Mouse (Mus musculus) heart, postnatal 4 days (tissue): ENCODE results near the gene Asf1a. TPM values are rescaled to one million over a fixed set of nuclear protein-coding genes. Genes with fewer than 3 reads are reported as not detected.
"Not testable (repeated sequence)": the region's sequence is repeated elsewhere in the genome, so short reads cannot be mapped to it uniquely, and the experiment has no call there.

ENCODE experiments used
- DNase-seq: peaks from one replicate; pipeline ENCODE4 v3.0.0; 2021
- total RNA-seq, 2 experiments: library from RNA; stranded (reverse); gene quantifications; 2 replicates each; pipeline ENCODE4 v1.2.3; 2021

Gene Asf1a
- 10 to 100 TPM; 41.0 to 41.5 TPM for total RNA-seq

GRCm38 (mm10) chr10:53596677-53597120 lies at the start of gene Asf1a:
TSS of gene Asf1a (plus strand) at chr10:53596757.
- peak; percentile 98 for DNase-seq

GRCm38 (mm10) chr10:53562001-53562400 lies 34.6 kb upstream of the Asf1a start:
- no peak for DNase-seq

GRCm38 (mm10) chr10:53565538-53565937 lies 31.0 kb upstream of the Asf1a start:
- no peak for DNase-seq

- DNase-seq, result peak; percentile 12
Observed at GRCm38 (mm10) chr10:53568531-53568930, 28.0 kb upstream of the Asf1a start.

GRCm38 (mm10) chr10:53580137-53580536 lies 16.4 kb upstream of the Asf1a start:
- DNase-seq, result peak; percentile 20

- DNase-seq, result peak; percentile 85
Observed at GRCm38 (mm10) chr10:53580621-53581081, 15.9 kb upstream of the Asf1a start.

GRCm38 (mm10) chr10:53581087-53581486 lies 15.5 kb upstream of the Asf1a start:
- no peak for DNase-seq

GRCm38 (mm10) chr10:53585777-53586176 lies 10.8 kb upstream of the Asf1a start:
- no peak for DNase-seq

GRCm38 (mm10) chr10:53595744-53596676 lies 547 bp upstream of the Asf1a start:
- no peak for DNase-seq

- peak; percentile 60 for DNase-seq
Observed at GRCm38 (mm10) chr10:53597121-53597881, 744 bp downstream of the Asf1a start.

- no peak for DNase-seq
Observed at GRCm38 (mm10) chr10:53598821-53599220, 2.3 kb downstream of the Asf1a start.

GRCm38 (mm10) chr10:53605328-53605727 lies 8.8 kb downstream of the Asf1a start:
- DNase-seq, result no peak

- DNase-seq, result no peak
Observed at GRCm38 (mm10) chr10:53608274-53608673, 11.7 kb downstream of the Asf1a start.

GRCm38 (mm10) chr10:53612172-53612571 lies 15.6 kb downstream of the Asf1a start:
- DNase-seq, result no peak

- DNase-seq, result no peak
Observed at GRCm38 (mm10) chr10:53613955-53614354, 17.4 kb downstream of the Asf1a start.

- no peak for DNase-seq
Observed at GRCm38 (mm10) chr10:53615850-53616616, 19.5 kb downstream of the Asf1a start.

- peak; percentile 94 for DNase-seq
Observed at GRCm38 (mm10) chr10:53629247-53629917, 32.8 kb downstream of the Asf1a start.

GRCm38 (mm10) chr10:53629918-53630250 lies 33.3 kb downstream of the Asf1a start:
- peak; percentile 98 for DNase-seq

GRCm38 (mm10) chr10:53630339-53630738 lies 33.8 kb downstream of the Asf1a start, which contains the start of gene Mcm9:
TSS of gene Mcm9 (minus strand) at chr10:53630439.
- not testable (repeated sequence) for DNase-seq

GRCm38 (mm10) chr10:53634160-53634559 lies 37.6 kb downstream of the Asf1a start:
- no peak for DNase-seq

GRCm38 (mm10) chr10:53635246-53635971 lies 38.9 kb downstream of the Asf1a start:
- peak; percentile 43 for DNase-seq
